Mouse (Mus musculus) CD8-positive naive resting alpha-beta T cell, adult 2 months (primary cell): Measurements from ENCODE around the gene Olfr1497.
"Not testable (repeated sequence)": the region's sequence is repeated elsewhere in the genome, so short reads cannot be mapped to it uniquely, and the experiment has no call there.

Source experiments
- DNase-seq, 2 experiments: peaks; one replicate each; pipeline ENCODE4 v3.0.0; 2022; ENCODE audit warnings: low read depth in 2 of 2, low spot score in 2 of 2

Gene Olfr1497

DNA sequence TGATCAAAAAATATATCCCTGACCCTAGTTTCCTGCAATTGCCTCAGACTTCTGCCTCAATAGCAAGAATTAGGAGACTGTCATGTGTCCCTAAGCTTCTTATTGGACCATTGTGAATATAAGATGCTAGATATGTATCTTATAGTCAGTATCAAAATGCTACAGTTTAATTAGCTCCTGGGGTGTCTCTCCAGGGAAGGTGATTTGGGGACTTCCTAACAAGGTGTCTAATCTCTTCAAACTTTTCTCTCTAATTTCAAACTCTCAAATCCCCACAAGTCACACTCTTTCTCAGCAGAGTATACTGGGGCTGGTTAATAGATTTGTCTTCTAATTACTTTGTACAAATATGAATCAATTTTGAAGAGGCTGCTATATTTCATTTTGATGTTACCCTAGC, at the start of gene Olfr1497:
Gene Olfr1497, minus strand, starts transcription at position 101 of the 400 bp plus-strand sequence.
- DNase-seq = no peak

DNA sequence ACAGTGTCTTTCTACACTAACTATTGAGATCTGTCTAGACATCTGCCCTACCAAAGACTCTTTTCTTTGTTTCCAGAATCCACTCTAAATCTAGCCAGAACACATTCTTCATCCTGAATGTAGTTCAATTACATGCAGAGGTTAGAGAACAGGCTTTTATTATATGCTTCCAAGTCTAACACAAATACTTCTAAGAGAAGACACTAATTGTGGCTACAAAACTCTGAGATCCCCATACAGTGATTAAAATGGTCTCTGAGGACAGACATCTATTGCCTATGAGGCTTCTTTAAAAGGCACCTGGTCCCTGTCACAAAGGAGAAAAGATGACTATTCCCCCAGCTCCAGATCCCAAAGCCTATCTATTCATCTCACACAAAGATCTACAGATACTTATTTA, 32.4 kb upstream of the Olfr1497 start, which contains the start of gene Olfr1500:
Gene Olfr1500, minus strand, starts transcription at position 101 of the 400 bp plus-strand sequence.
- no peak for DNase-seq

DNA sequence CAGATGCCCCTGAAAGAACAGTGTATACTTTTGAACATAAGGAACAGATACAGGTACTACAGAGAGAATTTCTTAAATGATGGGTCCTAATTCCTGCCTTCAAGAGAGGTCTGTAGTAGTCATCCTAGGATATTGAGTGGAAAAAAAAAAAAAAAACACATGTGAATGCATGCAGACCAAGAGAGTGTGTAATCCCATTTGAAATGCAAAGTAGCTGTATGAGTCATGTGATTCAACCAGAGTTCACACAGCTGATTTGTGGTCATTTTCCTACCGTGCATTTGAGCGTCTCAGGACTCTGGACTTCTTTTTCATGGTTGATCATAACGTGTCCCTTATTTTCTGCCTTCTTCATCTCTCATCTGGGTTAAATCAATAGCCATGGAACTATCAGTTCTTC, 30.4 kb upstream of the Olfr1497 start:
- DNase-seq = no peak

DNA sequence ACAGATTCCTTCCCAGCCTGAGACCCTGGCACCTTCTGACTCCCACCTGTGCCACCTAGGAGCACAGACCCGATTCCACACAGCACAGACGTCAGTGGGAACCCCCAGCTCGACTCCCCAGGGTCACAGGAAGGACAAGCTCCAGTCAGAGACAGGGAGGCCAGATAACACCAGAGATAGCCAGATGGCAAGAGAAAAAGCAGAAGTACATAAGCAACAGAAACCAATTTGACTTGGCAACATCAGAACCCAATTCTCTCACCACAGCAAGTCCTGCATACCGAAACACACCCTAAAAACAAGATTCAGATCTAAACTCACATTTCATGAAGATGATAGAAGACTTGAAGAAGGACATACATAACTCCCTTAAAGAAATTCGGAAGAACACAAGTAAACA, 22.8 kb upstream of the Olfr1497 start:
- DNase-seq = no peak

DNA sequence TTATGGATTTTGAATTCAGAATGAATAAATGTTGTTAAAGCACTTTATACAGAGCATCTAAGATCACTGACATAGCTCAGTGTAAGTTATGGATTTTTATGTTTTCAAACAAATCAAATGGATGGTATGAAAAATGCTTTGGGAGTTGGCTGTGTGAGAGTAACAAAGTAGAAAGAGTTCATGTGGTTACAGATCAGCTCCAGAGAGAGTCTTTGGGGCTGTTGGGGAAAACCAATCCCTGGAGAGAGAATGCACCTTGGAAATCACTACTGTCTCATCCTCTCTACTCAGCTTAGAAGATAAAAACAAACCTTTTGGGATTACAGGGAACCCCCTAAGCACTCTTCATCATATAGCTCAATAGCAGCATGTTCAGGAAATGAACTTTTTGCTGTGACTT, 21.3 kb upstream of the Olfr1497 start, which contains the start of gene Olfr1499:
Gene Olfr1499, minus strand, starts transcription at position 101 of the 400 bp plus-strand sequence.
- DNase-seq = no peak

DNA sequence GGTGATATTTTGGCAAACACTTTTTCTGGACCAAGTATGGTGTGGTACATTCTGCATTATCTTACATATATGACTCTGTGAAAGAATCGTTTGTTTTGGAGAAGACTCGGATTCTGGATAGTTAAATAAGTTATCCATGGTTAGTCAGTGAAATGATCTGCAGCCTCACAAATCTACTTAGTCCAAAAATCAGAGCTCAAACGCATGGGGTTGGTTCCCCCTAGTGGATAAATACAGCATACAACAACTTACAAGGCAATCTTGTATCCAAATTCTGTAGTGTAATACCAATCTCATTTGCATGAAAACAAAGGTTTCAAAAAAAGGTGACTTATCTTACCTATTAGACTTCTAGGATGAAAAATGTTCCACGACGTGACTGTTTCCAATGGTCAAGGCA, 20.8 kb upstream of the Olfr1497 start:
- no peak for DNase-seq

DNA sequence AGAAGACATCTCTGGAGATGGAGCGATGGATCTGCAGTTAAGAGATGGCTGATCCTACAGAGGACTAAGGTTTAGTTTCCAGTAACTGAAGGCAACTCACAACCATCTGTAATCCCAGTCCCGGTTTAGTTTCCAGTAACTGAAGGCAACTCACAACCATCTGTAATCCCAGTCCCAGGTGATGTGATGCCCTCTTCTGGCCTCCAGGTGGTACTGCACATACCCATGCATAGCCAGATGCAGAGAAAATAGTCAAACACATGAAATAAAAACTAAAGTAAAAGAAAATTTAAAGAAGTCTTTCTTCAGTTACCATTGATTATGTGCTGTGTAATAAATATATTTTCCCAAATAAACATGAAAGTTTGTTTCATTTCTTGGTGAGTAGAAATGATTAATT, 14.8 kb upstream of the Olfr1497 start:
- DNase-seq = no peak

DNA sequence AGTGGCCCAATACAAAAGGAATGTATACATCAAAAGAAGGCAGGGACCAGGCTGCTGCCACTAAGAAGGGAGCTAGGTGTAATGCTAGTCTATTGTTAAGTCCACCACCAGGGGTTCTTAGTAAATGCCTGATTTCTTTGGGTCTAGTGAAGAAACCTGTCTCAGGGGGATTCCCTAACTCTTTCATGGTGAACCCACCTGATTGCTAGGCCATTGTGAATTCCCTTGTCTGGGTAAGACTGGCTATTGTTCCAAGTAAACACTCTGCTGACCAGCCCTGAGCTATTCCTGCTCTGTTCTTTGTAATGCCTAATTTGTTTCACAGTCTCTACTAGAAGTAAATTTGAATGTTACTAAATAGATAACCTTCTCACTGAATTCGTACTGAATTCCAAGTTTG, 7.5 kb upstream of the Olfr1497 start:
- DNase-seq = not testable (repeated sequence)

DNA sequence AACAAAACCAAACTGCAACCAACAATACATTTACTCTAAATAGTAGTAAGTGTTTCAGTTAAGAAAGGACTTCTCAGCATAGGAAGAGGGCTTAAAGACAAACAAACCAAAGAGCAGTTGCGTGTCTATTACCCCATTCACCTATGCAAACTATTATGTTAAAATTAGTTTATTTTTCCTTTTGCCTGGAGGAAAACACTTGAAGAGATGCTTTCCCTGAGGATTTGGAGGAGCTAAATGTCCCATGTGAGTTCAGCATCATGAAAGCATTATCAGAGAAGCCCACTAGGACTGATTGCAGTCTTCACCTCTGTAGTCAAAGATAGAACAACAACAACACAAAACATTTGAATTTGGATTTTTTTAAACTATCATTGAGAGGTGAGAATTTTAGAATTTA, 20.4 kb downstream of the Olfr1497 start, which contains the start of gene Olfr1496:
Gene Olfr1496, plus strand, starts transcription at position 301 of the 400 bp plus-strand sequence.
- DNase-seq = no peak

DNA sequence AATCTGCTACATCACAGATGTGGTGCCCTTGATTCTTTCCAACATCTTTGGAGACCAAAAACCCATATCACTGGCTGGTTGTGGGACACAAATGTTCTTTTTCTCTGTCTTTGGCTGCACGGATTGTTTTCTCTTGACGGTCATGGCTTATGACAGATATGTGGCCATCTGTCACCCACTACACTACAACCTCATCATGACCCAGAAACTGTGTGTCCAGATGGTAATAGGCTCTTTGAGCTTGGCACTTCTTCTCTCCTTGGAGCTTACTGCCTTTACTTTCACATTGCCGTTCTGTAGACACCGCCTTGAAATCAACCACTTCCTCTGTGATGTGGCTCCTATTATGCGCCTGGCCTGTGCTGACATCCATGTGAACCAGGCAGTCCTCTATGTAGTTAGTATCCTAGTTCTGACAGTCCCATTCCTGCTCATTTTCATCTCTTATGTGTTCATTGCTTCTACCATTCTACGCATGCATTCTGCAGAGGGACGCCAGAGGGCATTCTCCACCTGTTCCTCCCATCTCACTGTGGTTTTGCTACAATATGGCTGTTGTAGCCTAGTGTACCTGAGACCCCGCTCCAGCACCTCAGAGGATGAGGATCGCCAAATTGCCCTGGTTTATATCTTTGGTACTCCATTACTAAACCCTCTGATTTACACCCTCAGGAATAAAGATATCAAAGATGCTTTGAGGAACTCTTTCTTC, 29.3 kb downstream of the Olfr1497 start:
- no peak for DNase-seq

DNA sequence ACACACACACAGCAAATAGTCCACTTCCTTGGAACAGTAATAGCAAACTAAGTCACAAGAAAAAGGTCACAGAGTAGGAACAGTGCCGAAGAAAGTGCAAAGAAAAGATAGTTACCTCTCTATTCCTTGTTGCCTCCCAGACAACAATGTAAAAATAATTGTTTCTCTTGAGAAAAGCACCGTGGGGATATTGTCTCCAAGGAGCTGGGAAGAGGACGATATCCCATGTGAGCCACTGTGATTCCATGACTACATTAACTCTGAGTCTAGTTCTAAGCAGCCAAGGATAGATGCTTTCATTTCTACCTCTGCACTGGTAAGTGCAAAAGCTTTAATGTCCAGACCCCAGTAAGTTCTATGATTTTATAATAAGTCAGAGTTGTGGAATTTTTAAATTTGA, 33.7 kb downstream of the Olfr1497 start, which contains the start of gene Olfr1495:
Gene Olfr1495, plus strand, starts transcription at position 301 of the 400 bp plus-strand sequence.
- no peak for DNase-seq

DNA sequence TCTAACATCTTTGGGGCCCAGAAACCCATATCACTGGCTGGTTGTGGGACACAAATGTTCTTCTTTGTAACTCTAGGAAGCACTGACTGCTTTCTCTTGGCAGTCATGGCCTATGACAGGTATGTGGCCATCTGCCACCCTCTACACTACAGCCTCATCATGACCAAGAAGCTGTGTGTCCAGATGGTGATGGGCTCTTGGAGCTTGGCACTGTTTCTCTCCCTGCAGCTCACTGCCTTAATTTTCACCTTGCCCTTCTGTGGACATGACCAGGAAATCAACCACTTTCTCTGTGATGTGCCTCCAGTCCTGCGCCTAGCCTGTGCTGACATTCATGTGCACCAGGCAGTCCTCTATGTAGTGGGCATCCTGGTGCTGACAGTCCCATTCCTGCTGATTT, 48.6 kb downstream of the Olfr1497 start:
- no peak for DNase-seq
